Mouse (Mus musculus) gastrocnemius, adult 8-10 months (tissue): ENCODE results near the gene Ank. TPM values are rescaled to one million over a fixed set of nuclear protein-coding genes. Genes with fewer than 3 reads are reported as not detected.

Source experiments
- DNase-seq, 2 experiments: peaks; one replicate each; pipeline ENCODE4 v3.0.0; 2022; ENCODE audit warnings: low spot score in 2 of 2
- total RNA-seq, 4 experiments: library from RNA; stranded (reverse); gene quantifications; 2 replicates each; pipeline ENCODE4 v1.2.4; 2022

Gene Ank
- total RNA-seq, 4 experiments from 2014 or later = 126 to 164 (median 145) TPM

DNA sequence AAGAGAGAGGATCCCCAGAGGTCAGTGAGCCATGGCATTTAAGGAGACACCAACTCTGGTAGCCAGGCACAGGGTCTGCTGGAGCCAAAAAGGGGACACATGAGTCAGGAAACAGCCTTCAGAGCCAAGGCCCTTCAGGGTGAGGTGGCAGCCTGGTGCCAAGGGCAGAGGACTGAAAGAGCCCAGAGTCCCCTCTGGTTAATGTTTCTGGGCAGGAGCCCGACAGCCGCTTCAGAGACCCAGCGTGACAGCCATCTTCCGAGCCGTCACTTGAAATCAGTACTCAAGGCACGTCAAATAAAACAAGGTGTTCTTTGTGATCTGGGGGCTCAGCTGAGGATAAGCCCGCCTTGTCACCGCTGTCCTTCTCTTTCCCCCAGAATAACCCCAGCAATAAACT, 104.7 kb downstream of the Ank start:
- DNase-seq = peak; percentile 53 to 74

DNA sequence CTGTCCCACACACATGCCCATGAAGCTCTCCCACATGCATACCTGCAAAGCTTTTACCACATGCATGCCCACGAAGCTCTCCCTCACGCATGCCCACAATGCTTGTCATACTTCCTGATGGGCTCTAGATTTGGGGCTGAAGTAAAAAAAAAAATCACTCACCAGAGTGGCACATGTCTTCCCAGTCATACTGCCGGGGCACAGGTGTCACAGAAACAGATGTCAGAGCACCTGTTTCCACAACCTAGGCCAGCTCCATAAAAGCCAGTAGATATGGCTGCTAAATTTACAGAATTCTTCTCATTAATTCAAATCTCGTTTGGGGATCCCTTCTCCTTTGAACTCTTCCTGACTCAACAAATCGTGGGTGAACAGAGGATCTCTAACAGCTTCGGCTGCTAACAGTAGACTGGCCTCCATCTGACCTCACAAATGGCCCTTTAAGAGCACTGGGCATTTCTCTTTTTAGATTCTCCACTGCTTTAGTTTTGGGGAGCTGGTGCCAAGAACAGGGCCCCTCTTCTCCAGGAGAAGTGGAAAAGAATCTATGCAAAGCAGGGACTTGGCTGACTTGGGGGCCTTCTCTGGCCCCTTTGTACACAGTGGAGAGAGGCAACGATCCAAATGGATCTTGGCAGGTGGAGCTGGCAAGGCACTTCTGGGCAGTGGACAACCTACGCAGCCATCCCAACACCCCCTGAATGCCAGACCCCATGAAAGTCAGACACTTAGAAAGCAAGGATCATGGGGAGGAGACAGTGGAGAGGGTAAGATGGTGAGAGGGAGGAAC, 108.7 kb downstream of the Ank start:
- no peak for DNase-seq

DNA sequence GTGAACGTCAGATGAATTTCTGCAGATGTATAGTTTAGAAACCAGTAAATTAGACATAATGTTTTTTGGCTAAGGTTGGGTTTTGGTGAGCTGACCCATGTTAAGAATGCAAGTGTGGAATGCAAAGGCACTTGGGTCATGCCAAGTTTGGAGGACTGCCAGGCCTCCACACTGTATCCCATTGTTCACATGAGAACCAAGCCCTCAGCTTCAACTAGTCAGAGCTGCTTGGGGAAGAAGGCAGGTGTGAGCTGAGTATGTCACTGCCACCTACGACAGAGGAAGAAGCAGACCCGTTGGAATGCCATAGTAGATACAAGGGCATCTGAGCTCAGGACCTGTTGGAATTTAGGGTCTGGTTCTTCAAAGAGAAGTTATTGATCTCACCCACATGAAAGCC, 109.5 kb downstream of the Ank start:
- no peak for DNase-seq

DNA sequence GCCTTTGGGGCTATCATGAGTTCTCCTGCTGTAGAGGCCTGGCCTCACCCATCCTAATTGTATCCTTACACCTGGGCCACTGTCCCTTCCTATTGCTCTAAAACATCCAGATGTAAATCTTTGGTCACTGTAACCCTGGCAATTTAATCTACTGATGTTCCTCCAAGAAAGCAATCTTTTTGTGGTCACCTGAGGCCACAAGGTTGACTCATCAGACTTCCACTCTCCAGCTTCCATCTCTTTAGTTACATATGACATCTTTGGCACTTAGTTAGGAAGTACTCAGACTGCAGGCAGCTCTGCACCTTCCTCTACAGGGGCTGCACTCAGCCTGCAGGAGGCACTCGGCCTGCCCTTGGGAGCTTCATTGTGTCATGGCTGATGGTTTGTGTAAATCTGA, 110.4 kb downstream of the Ank start:
- DNase-seq = no peak

DNA sequence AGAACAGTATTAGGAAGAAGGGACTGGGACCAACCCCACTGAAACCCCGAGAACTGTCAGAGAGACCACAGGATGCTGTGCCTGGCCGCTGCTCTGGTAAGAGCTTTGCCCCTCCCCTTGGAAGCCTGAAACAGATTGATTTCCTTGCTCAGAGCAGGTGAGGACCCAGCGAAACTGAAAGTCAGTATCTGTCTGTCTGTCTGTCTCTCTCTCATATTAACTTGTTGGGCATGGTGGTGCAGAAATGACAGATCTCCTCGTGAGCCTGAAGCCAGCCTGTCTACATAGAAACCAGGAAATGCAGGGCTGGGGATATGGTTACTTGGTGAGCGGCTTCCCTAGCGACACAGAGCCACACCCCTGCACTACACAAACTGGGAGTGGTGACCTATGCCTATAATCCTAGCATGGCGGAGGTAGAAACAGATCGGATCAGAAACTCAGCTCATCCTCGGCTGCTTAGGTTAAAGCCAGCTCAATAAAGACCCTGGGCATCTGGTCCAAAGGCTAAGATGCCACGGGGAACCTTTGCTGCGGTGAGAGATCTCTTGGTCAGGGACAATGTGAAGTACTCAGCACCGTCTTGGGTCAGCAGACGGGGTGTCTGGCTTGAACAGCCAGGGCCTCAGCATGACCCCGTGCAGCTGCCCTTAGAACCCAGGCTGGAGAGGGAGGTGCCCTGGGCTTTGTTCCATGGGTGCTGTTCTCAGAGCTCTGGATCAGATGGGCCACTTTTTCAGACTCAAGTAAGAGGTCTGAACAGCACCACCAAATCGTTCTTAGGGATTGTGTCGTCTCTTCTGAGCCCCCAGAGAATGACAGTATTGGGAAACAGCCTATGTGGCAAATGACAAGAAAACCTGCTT, 111.7 kb downstream of the Ank start:
- no peak for DNase-seq

DNA sequence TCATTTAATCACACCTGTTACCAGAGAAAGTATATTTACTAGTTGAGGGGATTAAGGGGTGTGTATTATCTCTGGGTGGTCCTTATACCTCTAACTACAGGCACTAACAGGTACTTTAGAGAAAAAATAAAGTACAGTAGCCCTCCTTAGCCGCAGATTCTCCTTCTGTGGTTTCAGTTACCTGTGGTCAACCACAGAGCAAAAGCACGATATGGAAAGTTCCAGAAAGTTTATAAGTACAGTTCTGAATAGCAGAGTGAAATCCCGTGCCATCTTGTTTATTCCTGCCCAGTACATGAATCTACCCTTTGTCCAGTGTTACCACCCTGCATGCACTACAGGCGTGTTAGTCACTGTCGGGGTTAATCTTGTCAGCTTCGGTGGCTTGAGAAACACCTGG, 112.4 kb downstream of the Ank start:
- DNase-seq = no peak

DNA sequence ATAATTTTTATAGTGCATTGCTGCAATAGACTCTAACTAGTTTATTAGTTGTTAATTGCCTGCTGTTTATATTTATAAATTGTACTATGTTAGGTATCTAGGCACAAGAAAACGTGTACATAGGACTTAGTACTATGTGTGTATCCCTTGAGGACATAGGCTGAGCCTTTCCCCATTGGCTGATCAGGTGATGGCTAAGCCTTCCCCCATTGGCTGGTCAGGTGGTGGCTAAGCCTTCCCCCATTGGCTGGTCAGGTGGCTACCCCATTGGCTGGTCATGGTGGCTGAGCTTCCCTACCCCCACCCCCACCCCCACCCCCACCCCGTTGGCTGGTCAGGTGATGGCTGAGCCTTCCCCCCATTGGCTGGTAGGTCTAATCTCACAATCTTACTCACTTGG, 113.4 kb downstream of the Ank start:
- DNase-seq = no peak

DNA sequence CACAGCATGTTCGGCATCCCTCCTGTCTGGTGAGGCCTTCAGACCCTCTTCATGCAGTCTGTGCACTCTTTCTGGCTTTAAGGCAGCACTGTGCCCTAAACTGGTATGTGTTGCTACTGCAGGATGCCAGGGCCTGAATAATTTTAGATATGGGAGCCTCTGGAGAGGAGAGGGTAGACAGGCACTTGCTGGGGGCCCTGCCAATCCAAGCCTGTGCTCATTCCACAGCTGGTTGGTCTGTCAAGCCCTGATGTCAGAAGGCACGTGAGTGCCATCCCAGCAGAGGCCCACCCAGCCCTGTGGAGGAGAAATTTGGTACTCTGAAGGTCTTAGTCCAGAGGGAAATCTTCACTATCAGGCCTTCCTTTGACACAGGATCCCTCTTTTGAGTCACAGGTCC, 114.3 kb downstream of the Ank start:
- DNase-seq = no peak

DNA sequence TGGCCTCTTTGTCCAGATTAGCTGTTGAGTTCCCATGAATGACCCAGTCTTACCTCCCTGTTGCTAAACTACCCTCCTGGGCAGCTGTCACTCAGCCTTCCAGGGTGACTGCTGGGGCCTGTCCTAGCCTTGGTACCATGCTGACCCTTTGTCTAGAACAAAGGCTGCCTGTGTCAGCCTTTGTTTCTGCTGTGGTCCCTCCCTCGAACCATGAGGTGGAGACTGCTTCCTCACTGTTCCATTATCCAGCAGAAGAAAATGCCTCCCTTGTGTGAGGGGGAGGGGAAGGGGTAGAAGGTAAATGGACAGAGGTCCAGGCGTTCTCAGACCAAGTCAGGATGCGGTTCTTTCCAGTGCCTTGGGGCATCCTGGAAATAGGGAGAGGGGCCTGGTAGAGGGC, 115.2 kb downstream of the Ank start:
- DNase-seq = no peak

DNA sequence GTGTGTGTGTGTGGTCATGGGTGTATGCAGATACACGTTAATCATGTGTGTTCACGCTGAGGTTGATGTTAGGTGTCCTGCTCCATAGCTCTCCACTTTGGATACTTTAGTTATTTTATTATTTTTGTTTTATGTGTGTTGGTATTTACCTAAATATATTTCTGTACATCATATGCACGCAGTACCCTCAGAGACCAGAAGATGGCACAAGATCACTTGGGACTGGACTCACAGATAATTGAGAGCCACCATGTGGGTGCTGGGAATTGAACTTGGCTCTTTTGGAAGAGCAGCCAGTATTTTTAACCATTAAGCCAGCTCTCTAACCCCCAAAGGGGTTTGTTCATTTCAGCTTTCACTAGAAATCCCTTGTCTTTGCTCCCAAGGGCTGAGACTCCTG, 116.0 kb downstream of the Ank start:
- no peak for DNase-seq

DNA sequence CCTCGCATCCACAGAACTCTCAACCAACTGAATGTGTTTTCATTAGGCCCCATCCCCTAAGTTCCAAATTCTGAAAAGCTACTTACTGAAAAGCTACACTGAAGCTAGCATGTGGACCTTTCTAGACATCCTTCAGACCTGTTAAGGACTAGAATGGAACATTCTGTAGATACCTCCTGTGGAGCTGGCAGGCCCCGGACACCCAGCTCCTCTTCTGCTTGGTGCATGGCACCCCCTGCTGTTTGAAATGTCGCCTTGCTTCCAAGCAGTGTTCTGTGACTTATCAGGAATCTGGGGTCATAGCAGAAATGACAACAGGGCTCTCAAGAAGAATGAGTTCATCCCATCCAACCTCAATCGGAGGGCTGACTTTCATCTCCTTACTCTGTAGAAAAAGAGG, 116.6 kb downstream of the Ank start:
- peak in 1 of 2 experiments; percentile 66 for DNase-seq

DNA sequence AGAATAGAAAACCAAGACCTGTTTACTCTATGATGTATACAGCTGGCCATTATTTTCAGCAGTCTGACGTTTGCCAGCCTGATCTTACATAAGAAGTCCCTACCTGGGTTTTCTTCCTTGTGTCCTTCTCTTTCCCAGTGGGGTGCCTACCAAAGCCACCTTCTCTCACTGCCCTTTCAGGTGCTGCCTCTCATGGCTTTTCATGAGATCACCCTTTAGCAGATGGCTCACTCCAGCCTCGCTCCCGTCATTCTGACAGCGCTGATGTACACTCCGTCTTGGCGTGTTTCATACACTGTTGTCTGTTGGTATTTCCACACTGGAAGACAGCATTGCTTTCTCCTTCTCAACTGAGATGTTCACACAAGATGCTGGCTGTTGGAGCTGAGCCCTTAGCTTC, 117.1 kb downstream of the Ank start:
- DNase-seq = no peak

DNA sequence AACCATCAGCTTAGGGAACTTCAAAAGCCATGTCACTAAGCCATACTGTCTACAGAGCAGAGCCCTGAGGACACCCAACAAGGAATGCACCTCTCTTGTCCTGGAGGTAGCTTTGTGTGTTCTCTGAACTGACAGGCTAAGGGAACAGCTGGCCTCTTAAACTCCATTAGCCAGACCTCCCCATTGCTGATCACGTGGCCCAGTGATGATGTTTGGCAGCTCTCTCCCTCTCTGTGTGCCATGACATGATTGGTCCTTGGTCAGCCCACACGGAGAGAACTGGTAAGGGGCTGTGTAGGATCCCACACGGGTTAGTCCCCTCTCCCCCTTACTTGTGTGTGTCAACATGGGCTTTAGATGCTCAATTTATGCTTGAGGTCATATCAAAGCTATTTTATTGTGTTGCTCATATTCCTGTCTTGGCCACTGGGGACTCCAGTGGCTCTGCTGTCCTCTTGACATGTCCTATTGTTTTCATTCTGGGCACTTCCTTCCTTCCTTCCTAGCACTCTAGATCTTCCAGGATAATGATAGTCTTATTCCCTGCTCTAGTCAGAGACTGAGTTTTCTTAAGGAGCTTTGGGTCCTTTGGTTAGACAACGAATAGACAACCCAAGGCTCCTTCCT, 119.1 kb downstream of the Ank start:
- DNase-seq = no peak

DNA sequence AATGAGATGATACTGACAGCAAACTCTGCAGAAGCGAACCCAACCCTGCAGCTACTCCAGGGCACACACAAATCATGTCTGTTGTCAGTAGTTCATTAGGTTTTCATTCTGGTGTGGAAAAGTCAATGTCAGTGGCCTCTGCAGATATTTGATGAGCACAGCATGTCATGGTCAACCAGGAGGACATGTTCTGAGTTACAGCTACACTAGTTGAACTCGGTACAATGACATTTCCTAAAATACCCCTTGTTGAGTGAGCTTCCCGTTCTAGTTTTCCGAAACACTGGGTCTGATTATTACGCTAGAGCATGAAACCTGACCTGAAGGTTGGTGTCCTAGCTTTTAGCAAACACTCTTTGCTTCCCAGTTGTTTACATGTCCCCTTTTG, 119.6 kb downstream of the Ank start:
- no peak for DNase-seq

DNA sequence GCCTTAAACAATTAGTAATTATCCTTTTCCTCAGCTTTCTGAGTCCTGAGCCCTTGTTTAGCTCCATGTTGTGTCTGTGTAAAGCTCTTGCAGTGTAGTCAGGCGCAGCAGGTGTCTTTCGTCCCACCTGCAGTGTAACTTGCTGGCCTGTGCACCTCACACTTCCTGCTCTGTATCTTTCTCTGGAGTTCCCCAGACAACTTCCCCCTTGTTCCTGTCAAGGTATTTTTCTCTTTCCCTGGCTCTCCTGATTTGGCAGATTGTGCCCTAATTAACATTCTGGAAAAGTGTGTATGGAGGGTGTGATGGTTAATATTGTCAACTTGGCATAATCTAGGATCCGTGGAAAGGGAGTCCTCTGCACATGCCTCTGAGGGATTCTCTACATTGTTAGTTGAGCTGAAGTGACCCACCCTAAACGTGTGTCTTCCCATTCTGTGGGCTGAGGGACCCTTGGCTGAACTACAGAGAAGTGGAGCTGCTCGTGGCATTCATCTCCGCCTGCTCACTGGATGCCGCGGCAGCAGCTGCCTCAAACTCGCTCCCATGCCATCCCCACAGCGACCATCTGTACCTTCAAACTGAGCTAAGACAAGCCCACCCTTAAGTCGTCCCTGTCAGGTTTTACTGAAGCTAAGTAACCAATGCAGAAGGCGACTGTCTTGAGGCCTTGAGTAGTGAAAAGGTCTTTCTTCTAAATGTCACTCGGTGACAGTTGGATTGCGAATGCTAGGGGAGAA, 121.8 kb downstream of the Ank start:
- no peak for DNase-seq

DNA sequence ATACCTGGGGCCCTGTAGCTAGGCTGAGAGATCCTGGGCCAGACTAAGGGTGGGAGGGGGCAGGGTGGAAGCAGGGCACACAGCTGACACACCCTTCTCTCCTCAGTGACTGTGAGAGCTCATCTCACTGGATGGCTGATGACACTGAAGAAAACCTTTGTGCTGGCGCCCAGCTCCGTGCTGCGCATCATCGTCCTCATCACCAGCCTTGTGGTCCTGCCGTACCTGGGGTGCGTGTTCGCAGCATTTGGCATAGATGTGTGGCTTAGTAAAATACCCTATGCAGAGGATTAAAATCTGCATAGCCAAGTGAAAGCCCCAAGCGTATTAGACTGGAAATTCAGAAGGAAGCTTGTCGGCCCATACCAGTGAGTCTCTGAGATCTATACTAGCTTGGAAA, 124.3 kb downstream of the Ank start:
- DNase-seq = no peak

DNA sequence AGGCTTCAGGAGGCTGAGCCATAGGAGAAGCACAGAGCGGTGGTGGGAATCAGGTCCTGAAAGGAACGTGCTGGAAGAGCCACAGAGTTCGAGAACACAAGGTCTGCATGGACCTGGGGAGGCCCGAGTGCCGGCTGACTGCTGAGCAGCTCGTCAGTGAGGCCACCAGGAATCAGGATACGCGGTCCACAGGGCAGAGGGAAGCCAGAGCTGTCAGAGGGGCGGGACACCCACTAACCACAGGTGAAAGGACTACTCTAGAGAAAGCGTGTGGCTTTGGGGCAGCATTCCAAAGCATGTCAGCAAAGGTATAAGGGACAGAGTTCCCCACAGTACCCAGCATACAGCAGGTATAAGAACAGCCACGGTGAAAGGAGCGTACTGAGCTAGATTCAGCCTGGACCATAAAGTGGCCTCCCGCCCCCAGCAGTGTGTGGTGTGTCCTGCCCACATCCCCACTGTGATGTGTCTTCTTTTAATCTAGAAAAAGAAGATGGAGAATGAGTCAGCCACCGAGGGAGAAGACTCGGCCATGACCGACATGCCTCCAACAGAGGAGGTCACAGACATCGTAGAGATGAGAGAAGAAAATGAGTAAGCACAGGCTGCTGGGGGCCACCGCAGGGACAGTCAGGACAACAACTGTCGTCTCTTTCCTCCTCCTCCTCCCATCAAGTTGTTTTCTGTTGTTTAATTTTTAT, 126.3 kb downstream of the Ank start:
- DNase-seq = no peak

DNA sequence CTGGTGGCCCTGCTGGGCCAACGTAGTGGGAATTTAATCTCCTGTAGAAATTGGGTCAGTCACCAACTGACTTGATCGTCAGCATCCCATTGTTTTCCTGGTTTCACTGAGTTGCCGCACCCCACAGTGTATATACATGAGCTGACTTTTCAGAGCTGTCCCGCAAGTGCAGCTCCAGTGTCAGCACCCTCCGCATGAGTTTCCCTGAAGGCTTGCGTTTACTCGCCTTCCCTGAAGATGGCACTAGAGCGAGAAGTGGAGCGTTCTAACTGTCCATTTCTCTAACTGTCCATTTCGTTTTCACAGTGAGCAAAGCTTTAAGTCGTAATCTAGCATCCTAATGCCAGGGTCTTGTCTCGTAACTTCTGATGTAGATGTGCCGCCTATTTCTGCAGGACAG, 127.2 kb downstream of the Ank start:
- DNase-seq = no peak

DNA sequence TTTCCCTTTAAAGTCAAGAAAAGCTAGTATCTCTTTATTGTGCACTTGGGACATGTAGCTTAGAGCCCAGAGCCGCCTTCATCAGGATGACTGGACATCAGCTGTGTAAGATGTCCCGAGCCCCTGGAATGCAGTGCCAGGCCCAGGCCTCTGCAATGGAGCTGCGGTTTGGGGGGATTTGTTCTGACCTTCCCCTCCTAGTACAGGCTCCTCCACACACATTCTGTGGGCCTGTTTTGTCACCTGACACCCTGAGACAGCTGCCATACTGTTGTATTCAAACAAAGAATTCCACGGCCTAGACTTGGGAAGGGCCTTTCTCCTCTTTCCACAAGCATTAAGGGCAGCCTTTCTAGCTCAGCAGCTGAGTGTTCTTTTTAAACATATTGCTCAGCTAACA, 128.5 kb downstream of the Ank start:
- no peak for DNase-seq

DNA sequence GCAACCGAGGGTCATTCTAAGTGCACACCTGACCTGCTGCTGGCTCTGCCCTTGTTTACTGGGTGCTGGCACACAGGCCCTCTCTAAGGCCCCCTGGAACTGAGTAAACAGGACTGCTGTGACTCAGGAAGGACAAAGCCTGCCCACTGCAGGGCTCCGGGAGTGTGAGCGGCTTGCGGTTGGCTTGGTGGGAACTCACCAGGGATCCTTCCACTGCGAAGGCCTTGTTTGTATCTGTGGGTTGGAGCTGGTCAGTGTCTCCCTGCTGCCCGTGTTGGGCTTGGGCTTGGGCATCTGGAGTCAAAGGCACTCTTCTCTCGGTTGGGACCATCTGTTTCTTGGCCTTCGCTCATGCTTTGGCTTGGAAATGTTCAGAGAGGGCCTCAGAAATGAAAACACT, 129.1 kb downstream of the Ank start:
- DNase-seq = no peak
